Mouse (Mus musculus): ENCODE measurements around the gene Zmynd10.

GRCm38 (mm10) chr9:107542352-107542686 lies 4.8 kb upstream of the Zmynd10 start:
- no peak for TF ChIP-seq POLR2A (IDR thresholded peaks at IDR 0.05; ENCODE audit: extremely low read depth, insufficient read depth, low read length)
- TF ChIP-seq CTCF (IDR thresholded peaks at IDR 0.05; ENCODE audit: low read depth, low read length), result no peak
